Mouse (Mus musculus): ENCODE results near the gene Adamts4. TPM values are rescaled to one million over a fixed set of nuclear protein-coding genes. Genes with fewer than 3 reads are reported as not detected.
"Not testable (repeated sequence)": the region's sequence is repeated elsewhere in the genome, so short reads cannot be mapped to it uniquely, and the experiment has no call there.

Gene Adamts4
- polyA plus RNA-seq, 1 experiment = 1.2 TPM

DNA sequence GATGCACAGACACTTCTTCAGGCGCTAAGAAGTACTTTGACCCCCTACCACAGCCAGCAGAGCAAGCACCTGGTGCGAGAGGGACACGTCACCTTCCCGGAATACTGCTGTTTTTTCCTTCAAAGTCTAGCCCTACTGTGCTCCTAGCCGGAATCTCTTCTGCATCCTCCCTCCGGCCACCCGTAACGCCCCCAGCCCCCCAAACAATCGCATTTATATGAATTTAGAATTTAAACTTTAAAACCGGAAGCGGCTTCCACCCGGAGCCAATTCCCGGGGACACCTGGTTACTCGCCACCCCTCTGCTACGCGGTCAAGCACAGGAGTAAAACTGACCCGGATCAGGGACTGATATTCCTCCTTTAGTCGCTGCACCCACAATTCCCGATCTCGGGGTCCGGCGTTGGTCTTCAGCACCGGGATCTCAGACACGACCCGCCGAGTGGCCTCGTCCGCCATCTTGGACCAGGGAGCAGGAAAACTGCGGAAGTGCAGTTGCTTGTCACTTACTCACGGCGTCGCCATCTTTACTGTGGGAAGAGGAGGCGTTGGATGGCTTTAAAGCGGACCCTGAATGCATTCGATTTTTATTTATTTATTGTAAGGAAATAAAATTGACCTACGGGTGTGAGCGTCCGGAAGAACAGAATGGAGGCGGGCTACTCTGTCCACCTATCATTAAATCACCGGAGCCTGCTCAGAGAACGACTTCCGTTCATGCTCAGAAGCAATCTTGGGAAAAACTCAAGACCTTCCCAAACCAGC, 44.3 kb downstream of the Adamts4 start, which contains the start of gene Ufc1:
Gene Ufc1, minus strand, starts transcription at position 727 of the 765 bp plus-strand sequence.
- Histone ChIP-seq H3K4me3 (ENCODE audit: insufficient read depth, low read depth, low read length) (peak within 1 kb of the TSS; percentile 89), H3K36me3 (ENCODE audit: control insufficient read depth, insufficient read depth, low read length) (no peaks in the 10 kb centered on the region), H3K27ac (ENCODE audit: insufficient read depth, low read depth, low read length) (peak within 1 kb of the TSS; percentile 97), H3K4me1 (ENCODE audit: control insufficient read depth, insufficient read depth, low read length) (no peaks in the 10 kb centered on the region; the same call in 1 of the 2 replicates), H3K27me3 (replicated peaks; ENCODE audit: control insufficient read depth, insufficient read depth, low read length) (no peaks in the 10 kb centered on the region)
- DNase-seq = peak; percentile 93
- no peak for TF ChIP-seq POLR2A (IDR thresholded peaks at IDR 0.05; ENCODE audit: low read depth, low read length)
- TF ChIP-seq CTCF (conservative IDR thresholded peaks at IDR 0.05; ENCODE audit: insufficient read depth, insufficient read length, low read depth, low read length) = no peak; the same call in 1 of the 2 replicates
- WGBS = under 1% methylated on average over 42 of the region's 42 CpGs

DNA sequence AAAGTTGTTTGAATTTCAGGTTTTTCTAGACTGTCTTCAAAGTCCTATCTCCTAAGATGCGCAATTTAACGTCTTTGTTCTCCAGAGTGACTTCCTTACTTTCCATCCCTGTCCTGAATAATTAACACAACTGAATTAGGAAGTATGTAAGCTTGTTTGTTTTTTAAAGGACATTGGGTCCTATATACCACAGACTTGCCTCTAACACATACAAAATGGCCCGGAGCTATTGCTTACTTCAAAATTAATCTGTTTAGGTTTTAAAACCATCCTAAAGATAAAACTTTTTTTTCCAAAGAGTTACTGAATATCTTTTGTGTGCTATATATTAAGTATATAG, 44.8 kb downstream of the Adamts4 start:
- no peaks in the 10 kb centered on the region for H3K36me3 ChIP-seq (ENCODE audit: control insufficient read depth, insufficient read depth, low read length)
- H3K4me3 ChIP-seq (ENCODE audit: insufficient read depth, low read depth, low read length) = peak overlapping the region; percentile 89
- TF ChIP-seq POLR2A (IDR thresholded peaks at IDR 0.05; ENCODE audit: low read depth, low read length) = no peak
- TF ChIP-seq CTCF (conservative IDR thresholded peaks at IDR 0.05; ENCODE audit: insufficient read depth, insufficient read length, low read depth, low read length) = no peak
- WGBS = 15% methylated on average over 3 of the region's 3 CpGs
- H3K27ac ChIP-seq (ENCODE audit: insufficient read depth, low read depth, low read length) = peak overlapping the region; percentile 97
- DNase-seq = no peak
- H3K4me1 ChIP-seq (ENCODE audit: control insufficient read depth, insufficient read depth, low read length) = no peaks in the 10 kb centered on the region; the same call in 1 of the 2 replicates
- no peaks in the 10 kb centered on the region for H3K27me3 ChIP-seq (replicated peaks; ENCODE audit: control insufficient read depth, insufficient read depth, low read length)

DNA sequence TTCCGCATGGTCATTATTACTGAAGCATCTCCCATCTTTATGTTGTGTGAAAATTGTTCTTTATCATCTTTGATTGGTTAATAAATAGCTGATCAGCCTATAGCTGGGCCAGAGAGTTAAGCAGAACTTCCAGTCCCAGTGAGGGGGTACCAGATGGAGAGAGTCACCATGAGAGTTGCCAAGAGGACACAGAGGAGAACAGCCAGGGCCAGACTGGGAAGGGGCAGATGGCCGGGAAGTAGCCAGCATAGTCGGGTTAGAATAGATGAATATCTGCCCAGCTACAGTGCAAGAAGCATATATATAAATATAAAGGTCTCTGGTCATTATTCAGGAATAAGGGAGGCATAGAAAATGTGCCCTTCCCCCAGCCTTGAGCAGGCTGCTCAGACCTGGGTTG, 48.0 kb downstream of the Adamts4 start:
- Histone ChIP-seq H3K4me3 (ENCODE audit: insufficient read depth, low read depth, low read length) (no peak overlapping the region), H3K36me3 (ENCODE audit: control insufficient read depth, insufficient read depth, low read length) (no peaks in the 10 kb centered on the region), H3K27me3 (replicated peaks; ENCODE audit: control insufficient read depth, insufficient read depth, low read length) (no peaks in the 10 kb centered on the region), H3K27ac (ENCODE audit: insufficient read depth, low read depth, low read length) (no peak overlapping the region), H3K4me1 (ENCODE audit: control insufficient read depth, insufficient read depth, low read length) (no peaks in the 10 kb centered on the region; the same call in 1 of the 2 replicates)
- WGBS = 72% methylated on average over 3 of the region's 3 CpGs
- TF ChIP-seq CTCF (conservative IDR thresholded peaks at IDR 0.05; ENCODE audit: insufficient read depth, insufficient read length, low read depth, low read length) = no peak
- no peak for TF ChIP-seq POLR2A (IDR thresholded peaks at IDR 0.05; ENCODE audit: low read depth, low read length)
- DNase-seq = no peak

DNA sequence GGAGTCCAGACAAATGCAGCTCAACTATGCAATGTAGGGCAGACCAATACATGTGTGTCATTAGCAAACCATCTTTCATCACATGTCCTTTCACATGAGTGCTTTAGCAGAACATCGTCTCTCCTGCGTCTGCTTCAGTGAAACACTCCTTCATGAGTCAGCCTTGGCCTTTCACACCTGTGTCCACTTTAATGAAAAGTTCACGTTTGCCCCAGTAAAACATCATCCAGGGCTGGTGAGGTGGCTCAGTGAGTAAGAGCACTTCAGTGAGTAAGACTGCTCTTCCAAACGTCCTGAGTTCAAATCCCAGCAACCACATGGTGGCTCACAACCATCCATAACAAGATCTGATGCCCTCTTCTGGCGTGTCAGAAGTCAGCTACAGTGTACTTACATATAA, 55.9 kb downstream of the Adamts4 start:
- not testable (repeated sequence) for H3K4me3 ChIP-seq (ENCODE audit: insufficient read depth, low read depth, low read length); H3K4me1 ChIP-seq (ENCODE audit: control insufficient read depth, insufficient read depth, low read length); H3K27ac ChIP-seq (ENCODE audit: insufficient read depth, low read depth, low read length); H3K36me3 ChIP-seq (ENCODE audit: control insufficient read depth, insufficient read depth, low read length); DNase-seq; H3K27me3 ChIP-seq (replicated peaks; ENCODE audit: control insufficient read depth, insufficient read depth, low read length)
- WGBS = 66% methylated on average over 5 of the region's 5 CpGs

DNA sequence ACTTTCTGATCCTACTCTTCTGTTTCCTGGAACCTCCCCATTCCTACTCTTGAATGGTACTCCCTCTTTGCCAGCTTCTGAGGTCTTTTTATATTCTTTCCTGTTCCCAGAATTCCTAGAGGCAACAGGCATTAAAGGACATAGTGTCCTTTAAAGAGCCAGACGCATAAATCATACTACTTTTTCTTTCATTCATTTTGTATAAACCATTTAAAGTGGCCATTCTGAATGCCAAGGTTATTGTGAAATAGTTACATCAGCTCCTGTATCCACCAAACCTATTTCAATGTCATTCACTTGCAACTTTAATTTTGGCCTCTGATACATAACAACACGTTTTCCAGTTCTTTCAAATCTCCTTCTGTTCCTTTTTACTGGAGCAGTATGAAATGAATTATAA, 59.1 kb downstream of the Adamts4 start:
- H3K27me3 ChIP-seq (replicated peaks; ENCODE audit: control insufficient read depth, insufficient read depth, low read length) = no peaks in the 10 kb centered on the region

More for the DNA sequence above, 59.1 kb downstream of the Adamts4 start:
- Histone ChIP-seq H3K27ac (ENCODE audit: insufficient read depth, low read depth, low read length) (no peak overlapping the region), H3K4me3 (ENCODE audit: insufficient read depth, low read depth, low read length) (no peak overlapping the region), H3K4me1 (ENCODE audit: control insufficient read depth, insufficient read depth, low read length) (no peaks in the 10 kb centered on the region), H3K36me3 (ENCODE audit: control insufficient read depth, insufficient read depth, low read length) (no peaks in the 10 kb centered on the region)
- no peak for DNase-seq
- 56% methylated on average over 2 of the region's 2 CpGs for WGBS
- no peak for TF ChIP-seq POLR2A (IDR thresholded peaks at IDR 0.05; ENCODE audit: low read depth, low read length)
- TF ChIP-seq CTCF (conservative IDR thresholded peaks at IDR 0.05; ENCODE audit: insufficient read depth, insufficient read length, low read depth, low read length) = no peak

Other genes starting within 250 kb of the Adamts4 start
- 3.3 and 3.7 TPM in 2 replicates for gene Fcgr4, start 231.5 kb upstream of the Adamts4 start, polyA plus RNA-seq (2012; rRNA removed)
- 4.8 and 6.4 TPM in 2 replicates for gene Fcgr3, start 185.5 kb upstream of the Adamts4 start, polyA plus RNA-seq (2012; rRNA removed)
- 15.6 and 16.7 TPM in 2 replicates for gene Cfap126, start 136.5 kb upstream of the Adamts4 start, polyA plus RNA-seq (2012; rRNA removed)
- gene Sdhc, start 99.8 kb upstream of the Adamts4 start, polyA plus RNA-seq (2012; rRNA removed) = 814 and 951 TPM in 2 replicates
- 3.5 and 7.7 TPM in 2 replicates for gene Mpz, start 99.7 kb upstream of the Adamts4 start, polyA plus RNA-seq (2012; rRNA removed)
- gene Pcp4l1, start 54.2 kb upstream of the Adamts4 start, polyA plus RNA-seq (2012; rRNA removed) = 11.2 and 12.8 TPM in 2 replicates
- gene Nr1i3, start 36.5 kb upstream of the Adamts4 start, polyA plus RNA-seq (2012; rRNA removed) = 0.48 and 0.67 TPM in 2 replicates
- 46.4 and 51.8 TPM in 2 replicates for gene Tomm40l, start 27.9 kb upstream of the Adamts4 start, polyA plus RNA-seq (2012; rRNA removed)
- gene Apoa2, start 25.4 kb upstream of the Adamts4 start, polyA plus RNA-seq (2012; rRNA removed) = 19.8 and 20.8 TPM in 2 replicates
- 35.8 and 46.8 TPM in 2 replicates for gene Fcer1g, start 16.1 kb upstream of the Adamts4 start, polyA plus RNA-seq (2012; rRNA removed)
- 374 and 559 TPM in 2 replicates for gene Ndufs2, start 967 bp downstream of the Adamts4 start, polyA plus RNA-seq (2012; rRNA removed)
- 58.9 and 67.7 TPM in 2 replicates for gene B4galt3, start 19.9 kb downstream of the Adamts4 start, polyA plus RNA-seq (2012; rRNA removed)
- gene Ppox, start 30.8 kb downstream of the Adamts4 start, polyA plus RNA-seq (2012; rRNA removed) = 51.5 and 63.2 TPM in 2 replicates
- gene Usp21, start 37.6 kb downstream of the Adamts4 start, polyA plus RNA-seq (2012; rRNA removed) = 47.8 and 53.4 TPM in 2 replicates
- 43.1 and 59.5 TPM in 2 replicates for gene Ufc1, start 44.6 kb downstream of the Adamts4 start, polyA plus RNA-seq (2012; rRNA removed)
- gene Dedd, start 78.7 kb downstream of the Adamts4 start, polyA plus RNA-seq (2012; rRNA removed) = 46.7 and 48.6 TPM in 2 replicates
- gene Nit1, start 95.2 kb downstream of the Adamts4 start, polyA plus RNA-seq (2012; rRNA removed) = 207 and 209 TPM in 2 replicates
- 17.1 and 37.0 TPM in 2 replicates for gene Pfdn2, start 95.2 kb downstream of the Adamts4 start, polyA plus RNA-seq (2012; rRNA removed)
- 6.9 and 7.1 TPM in 2 replicates for gene Klhdc9, start 110.4 kb downstream of the Adamts4 start, polyA plus RNA-seq (2012; rRNA removed)
- gene Nectin4, start 119.7 kb downstream of the Adamts4 start, polyA plus RNA-seq (2012; rRNA removed) = 2.3 TPM in 2 replicates
- gene Arhgap30, start 138.5 kb downstream of the Adamts4 start, polyA plus RNA-seq (2012; rRNA removed) = 1.6 and 4.8 TPM in 2 replicates
- gene Usf1, start 160.9 kb downstream of the Adamts4 start, polyA plus RNA-seq (2012; rRNA removed) = 56.8 and 59.0 TPM in 2 replicates
- gene Tstd1, start 168.5 kb downstream of the Adamts4 start, polyA plus RNA-seq (2012; rRNA removed) = 77.3 and 79.7 TPM in 2 replicates
- 88.7 and 106 TPM in 2 replicates for gene F11r, start 187.1 kb downstream of the Adamts4 start, polyA plus RNA-seq (2012; rRNA removed)

All from kidney, adult 2 months (tissue).